Mouse (Mus musculus): ENCODE data around the gene Lman2. TPM values are rescaled to one million over a fixed set of nuclear protein-coding genes. Genes with fewer than 3 reads are reported as not detected.
A peak's percentile ranks its signal among the peaks of the same experiment; 100 is the strongest.

Lman2 gene
- total RNA-seq, 2 experiments from 2014 or later: 32.2 to 34.6 TPM

GRCm38 (mm10) chr13:55329683-55330566, 32.7 kb downstream of the Lman2 start, which contains the start of gene Mxd3:
TSS of gene Mxd3 (minus strand) at chr13:55329823.
- intact Hi-C loops (cut with DNase I; ENCODE audit: low total_unique reads): no loop called here
- peak; percentile 82 for DNase-seq

DNA sequence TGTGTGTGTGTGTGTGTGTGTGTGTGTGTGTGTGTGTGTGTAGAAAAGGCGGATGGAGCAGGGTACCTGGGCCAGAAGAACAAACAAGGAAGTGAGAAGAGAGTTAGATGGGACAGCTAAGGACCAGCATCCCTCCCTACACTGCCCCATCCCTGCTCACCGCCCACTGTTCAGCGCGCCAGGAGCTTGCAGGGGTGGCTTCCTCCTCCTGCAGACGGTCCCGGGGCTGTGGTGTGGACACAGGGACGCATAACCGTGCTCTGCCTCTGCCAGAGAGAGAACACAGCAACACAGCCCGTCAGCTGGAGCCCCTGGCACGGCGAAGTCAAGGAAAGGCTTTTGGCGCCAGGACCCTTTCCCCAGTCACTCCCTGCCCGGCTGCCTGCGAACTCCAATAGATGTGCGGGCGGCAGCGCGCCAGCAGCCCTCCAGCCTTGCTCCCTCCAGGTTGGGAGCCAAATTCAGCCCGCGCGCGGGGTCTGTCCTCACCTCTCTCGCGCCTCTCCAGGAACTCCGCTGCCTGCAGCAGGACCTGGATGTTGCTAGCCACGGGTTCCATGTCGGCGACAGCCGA, 33.4 kb downstream of the Lman2 start:
- intact Hi-C loops (cut with DNase I; ENCODE audit: low total_unique reads): no loop called here
- DNase-seq: peak; percentile 51

DNA sequence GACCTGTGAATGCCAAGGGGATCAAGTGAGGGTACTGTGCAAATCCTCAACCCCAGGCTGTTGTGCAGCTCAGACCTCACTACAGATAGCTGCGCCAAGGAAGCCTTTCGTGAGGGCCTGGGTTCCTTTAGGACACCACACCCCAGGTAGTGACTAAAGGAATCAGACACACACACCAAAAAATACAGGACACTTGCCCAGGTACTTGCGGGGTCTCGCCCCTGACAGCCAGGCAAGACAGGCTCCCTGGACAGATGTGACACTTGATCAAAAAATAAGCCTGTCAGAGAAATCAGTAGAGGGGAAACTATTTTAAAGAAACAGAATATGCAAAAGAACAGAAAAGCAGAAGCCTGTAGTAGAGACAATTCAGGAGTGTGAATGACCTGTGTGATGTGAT, 33.9 kb downstream of the Lman2 start:
- intact Hi-C loops (cut with DNase I; ENCODE audit: low total_unique reads): no loop called here

DNA sequence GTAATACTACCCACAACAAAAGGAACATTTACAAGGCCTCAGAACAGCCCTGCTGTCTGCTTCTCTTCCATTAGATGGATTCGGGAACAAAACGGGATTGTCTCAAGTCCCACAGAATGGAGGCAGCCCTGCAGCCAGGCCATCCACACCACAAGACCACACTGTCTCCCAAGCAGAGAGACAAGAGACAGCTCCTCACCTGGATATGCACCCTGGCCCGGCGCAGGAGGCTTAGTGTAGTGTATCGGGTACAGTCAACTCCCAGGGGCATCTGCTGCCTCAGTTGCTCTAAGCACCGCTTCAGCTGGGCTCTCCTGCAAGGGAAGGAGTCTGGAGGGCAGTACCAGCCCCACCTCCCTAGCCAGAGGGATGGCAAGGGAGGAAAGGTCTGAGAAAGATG, 34.4 kb downstream of the Lman2 start:
- no peak for DNase-seq
- intact Hi-C loops (cut with DNase I; ENCODE audit: low total_unique reads): no loop called here

More for the DNA sequence above, 33.9 kb downstream of the Lman2 start:
- no peak for DNase-seq

DNA sequence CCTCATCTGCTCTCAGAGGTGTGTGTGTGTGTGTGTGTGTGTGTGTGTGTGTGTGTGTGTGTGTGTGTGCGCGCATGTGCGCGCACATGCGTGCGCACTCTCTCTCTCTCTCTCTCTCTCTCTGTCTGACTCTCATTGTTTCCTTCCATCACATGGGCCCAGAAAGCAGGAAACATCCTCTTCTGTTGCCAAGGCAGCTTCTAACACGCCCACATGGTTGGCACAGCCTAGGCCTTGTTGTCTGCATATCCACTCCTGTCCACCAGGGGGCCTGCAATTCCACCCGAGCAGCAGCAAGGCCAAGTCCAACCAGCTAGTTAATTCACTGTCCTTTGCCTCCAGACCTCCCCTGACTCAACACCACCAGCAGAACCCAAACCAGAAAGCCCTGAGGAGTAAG, 35.0 kb downstream of the Lman2 start:
- peak; percentile 81 for DNase-seq
- intact Hi-C loops (cut with DNase I; ENCODE audit: low total_unique reads): no loop called here

DNA sequence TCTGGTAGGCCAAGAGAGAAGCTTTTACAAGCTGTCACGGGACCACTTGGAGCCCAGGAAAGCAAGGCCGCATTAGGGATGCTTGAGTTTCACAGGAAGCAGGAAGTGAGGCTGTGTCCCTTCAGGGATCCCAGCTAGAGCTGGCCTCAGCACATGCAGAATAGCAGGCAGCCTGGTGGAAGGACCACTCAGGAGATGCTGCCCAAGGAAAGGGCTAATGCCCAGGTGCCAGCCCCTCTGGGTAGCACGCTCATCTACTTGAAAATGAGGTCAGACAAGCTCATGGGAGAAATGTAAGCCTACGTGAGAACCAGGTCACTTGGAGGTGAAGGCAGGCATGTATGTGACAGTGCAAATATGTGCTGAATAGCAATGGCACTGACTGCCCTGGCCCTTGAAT, 35.4 kb downstream of the Lman2 start:
- intact Hi-C loops (cut with DNase I; ENCODE audit: low total_unique reads): no loop called here
- no peak for DNase-seq

GRCm38 (mm10) chr13:55325596-55325995, 37.0 kb downstream of the Lman2 start:
- intact Hi-C loops (cut with DNase I; ENCODE audit: low total_unique reads): no loop called here
- DNase-seq: no peak

DNA sequence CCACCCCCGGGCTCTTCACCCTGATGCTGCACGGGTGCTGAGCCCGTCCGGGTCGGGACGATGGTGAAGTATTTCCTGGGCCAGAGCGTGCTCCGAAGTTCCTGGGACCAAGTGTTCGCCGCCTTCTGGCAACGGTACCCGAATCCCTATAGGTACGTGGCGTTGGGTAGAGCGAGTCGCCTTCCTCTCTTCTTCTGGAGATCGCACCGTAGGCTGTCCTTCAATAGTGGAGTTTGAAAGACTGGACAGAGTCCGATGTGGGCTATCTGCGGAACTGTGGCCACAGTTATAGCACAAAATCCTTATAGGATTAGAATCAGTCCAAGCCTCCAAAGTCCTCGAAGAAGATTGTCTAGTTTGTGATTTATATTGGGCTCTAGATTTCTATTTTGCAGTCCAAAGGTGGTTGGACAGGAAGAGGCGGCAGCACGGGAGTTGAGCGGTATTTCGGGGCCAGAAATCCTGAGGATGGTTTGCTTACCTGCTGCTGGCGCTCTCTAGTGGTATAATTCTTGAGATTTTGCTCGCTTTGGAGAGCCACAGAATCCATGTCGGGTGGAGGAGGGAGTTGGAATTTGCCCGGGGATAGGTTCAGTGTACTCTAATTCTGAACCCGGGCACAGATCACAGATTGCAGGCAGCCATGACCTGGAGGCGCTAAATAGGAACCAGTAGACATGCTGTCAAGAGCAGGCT, 40.3 kb downstream of the Lman2 start:
- DNase-seq: no peak
- intact Hi-C loops (cut with DNase I; ENCODE audit: low total_unique reads): no loop called here

GRCm38 (mm10) chr13:55321434-55322129, 41.0 kb downstream of the Lman2 start, which contains the start of gene Rab24:
TSS of gene Rab24 (minus strand) at chr13:55321946.
- peak; percentile 89 for DNase-seq
- intact Hi-C loops (cut with DNase I; ENCODE audit: low total_unique reads): no loop called here

GRCm38 (mm10) chr13:55319931-55320533, 42.6 kb downstream of the Lman2 start, which contains the start of gene Prelid1:
TSS of gene Prelid1 (plus strand) at chr13:55320500.
- no peak for DNase-seq

GRCm38 (mm10) chr13:55318351-55318750, 44.2 kb downstream of the Lman2 start:
- intact Hi-C loops (cut with DNase I; ENCODE audit: low total_unique reads): no loop called here

More at GRCm38 (mm10) chr13:55319931-55320533, 42.6 kb downstream of the Lman2 start, which contains the start of gene Prelid1:
- intact Hi-C loops (cut with DNase I; ENCODE audit: low total_unique reads): no loop called here

GRCm38 (mm10) chr13:55314891-55315412, 47.6 kb downstream of the Lman2 start:
- DNase-seq: no peak
- intact Hi-C loops (cut with DNase I; ENCODE audit: low total_unique reads): no loop called here

More at GRCm38 (mm10) chr13:55318351-55318750, 44.2 kb downstream of the Lman2 start:
- DNase-seq: no peak

- no peak for DNase-seq
- intact Hi-C loops (cut with DNase I; ENCODE audit: low total_unique reads): no loop called here
Measured at GRCm38 (mm10) chr13:55313051-55313450, 49.5 kb downstream of the Lman2 start.

DNA sequence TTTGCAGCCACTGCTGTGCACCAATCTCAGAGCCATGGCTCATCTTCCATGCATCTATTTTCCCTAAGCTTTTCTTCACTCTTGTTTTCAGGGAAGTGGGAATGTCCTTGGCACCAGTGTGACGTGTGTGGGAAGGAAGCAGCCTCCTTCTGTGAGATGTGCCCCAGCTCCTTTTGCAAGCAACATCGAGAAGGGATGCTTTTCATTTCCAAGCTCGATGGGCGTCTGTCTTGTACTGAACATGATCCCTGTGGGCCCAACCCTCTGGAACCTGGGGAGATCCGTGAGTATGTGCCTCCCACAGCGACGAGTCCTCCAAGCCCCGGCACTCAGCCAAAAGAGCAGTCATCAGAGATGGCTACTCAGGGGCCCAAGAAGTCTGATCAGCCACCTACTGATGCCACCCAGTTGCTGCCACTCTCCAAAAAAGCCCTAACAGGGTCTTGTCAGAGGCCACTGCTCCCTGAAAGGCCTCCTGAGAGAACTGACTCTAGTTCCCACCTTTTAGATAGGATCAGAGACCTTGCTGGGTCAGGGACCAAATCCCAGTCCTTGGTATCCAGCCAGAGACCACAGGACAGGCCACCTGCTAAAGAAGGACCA, 50.5 kb downstream of the Lman2 start:
- intact Hi-C loops (cut with DNase I; ENCODE audit: low total_unique reads): no loop called here

GRCm38 (mm10) chr13:55300913-55301312, 61.7 kb downstream of the Lman2 start:
- intact Hi-C loops (cut with DNase I; ENCODE audit: low total_unique reads): no loop called here
- no peak for DNase-seq

More for the DNA sequence above, 50.5 kb downstream of the Lman2 start:
- no peak for DNase-seq

DNA sequence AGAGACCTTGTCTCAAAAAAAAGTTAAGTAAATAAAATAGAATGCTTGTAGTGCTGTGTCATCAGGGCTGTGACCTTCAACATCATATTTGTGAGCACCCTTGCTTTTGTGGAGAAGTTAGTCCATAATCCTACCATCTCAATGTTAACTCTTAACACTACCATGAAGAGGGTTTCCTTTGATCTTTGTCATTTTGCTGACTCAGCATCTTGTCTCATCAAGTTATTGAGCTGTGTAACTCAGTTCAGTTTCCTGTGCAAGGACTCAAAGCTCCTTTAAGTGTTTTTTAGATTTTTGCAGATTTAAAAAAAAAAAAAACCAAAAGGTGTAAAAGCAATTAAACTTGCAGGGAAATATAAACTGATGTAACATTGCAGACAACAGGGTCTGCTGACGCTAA, 65.8 kb downstream of the Lman2 start:
- intact Hi-C loops (cut with DNase I; ENCODE audit: low total_unique reads): no loop called here

More for the DNA sequence above, 65.8 kb downstream of the Lman2 start:
- DNase-seq: no peak

Measured in gastrocnemius, postnatal 14 days (tissue).